Mouse (Mus musculus) heart, postnatal 36 days (tissue): ENCODE measurements around the gene Ptrh1. TPM values are rescaled to one million over a fixed set of nuclear protein-coding genes. Genes with fewer than 3 reads are reported as not detected.

Experiments
- total RNA-seq, 2 experiments: library from RNA; stranded (reverse); gene quantifications; 2 replicates each; pipeline ENCODE4 v1.2.3; 2021

Gene Ptrh1
- total RNA-seq, 2 experiments from 2014 or later = 3.7 to 3.8 TPM

Other genes with a start within 250 kb of the Ptrh1 start
- gene Fam102a, start 240.5 kb upstream of the Ptrh1 start, total RNA-seq = 10 to 100 TPM in 1 of 2 experiments, 1 to 10 TPM in 1; 8.9 to 10.6 TPM
- 10 to 100 TPM; 17.9 to 21.3 TPM for gene Dpm2, start 204.9 kb upstream of the Ptrh1 start, total RNA-seq
- gene Pip5kl1, start 201.0 kb upstream of the Ptrh1 start, total RNA-seq = under 1 TPM in 1 of 2 experiments, not detected in 1; 0.43 TPM
- gene 9430097D07Rik, start 200.1 kb upstream of the Ptrh1 start, total RNA-seq = not detected
- 10 to 100 TPM; 18.7 to 21.7 TPM for gene St6galnac4, start 188.7 kb upstream of the Ptrh1 start, total RNA-seq
- gene St6galnac6, start 176.1 kb upstream of the Ptrh1 start, total RNA-seq = 100 to 1,000 TPM; 108 to 116 TPM
- 100 to 1,000 TPM; 631 to 727 TPM for gene Ak1, start 154.0 kb upstream of the Ptrh1 start, total RNA-seq
- 100 to 1,000 TPM; 123 to 136 TPM for gene Eng, start 129.2 kb upstream of the Ptrh1 start, total RNA-seq
- gene Fpgs, start 71.6 kb upstream of the Ptrh1 start, total RNA-seq = 1 to 10 TPM; 5.0 to 6.6 TPM
- 10 to 100 TPM; 24.6 to 26.6 TPM for gene Cdk9, start 62.7 kb upstream of the Ptrh1 start, total RNA-seq
- 10 to 100 TPM; 26.8 to 28.1 TPM for gene Sh2d3c, start 54.7 kb upstream of the Ptrh1 start, total RNA-seq
- gene 6330409D20Rik, start 34.8 kb upstream of the Ptrh1 start, total RNA-seq = not detected
- 1 to 10 TPM; 6.8 to 9.6 TPM for gene Tor2a, start 18.6 kb upstream of the Ptrh1 start, total RNA-seq
- under 1 TPM; 0.08 to 0.14 TPM for gene Ttc16, start 153 bp upstream of the Ptrh1 start, total RNA-seq
- not detected for gene Cfap157, start 8.6 kb downstream of the Ptrh1 start, total RNA-seq
- 10 to 100 TPM; 10.1 to 14.3 TPM for gene Stxbp1, start 71.5 kb downstream of the Ptrh1 start, total RNA-seq
- gene Fam129b, start 100.3 kb downstream of the Ptrh1 start, total RNA-seq = 10 to 100 TPM; 22.5 to 26.9 TPM
- 10 to 100 TPM; 56.4 to 65.9 TPM for gene Rpl12, start 185.8 kb downstream of the Ptrh1 start, total RNA-seq
- gene Lrsam1, start 185.8 kb downstream of the Ptrh1 start, total RNA-seq = 10 to 100 TPM; 14.1 to 17.0 TPM
- gene Slc2a8, start 206.3 kb downstream of the Ptrh1 start, total RNA-seq = 10 to 100 TPM; 18.3 to 26.7 TPM